Mouse (Mus musculus) spleen, adult 2 months (tissue): ENCODE results near the gene Zrsr1. TPM values are rescaled to one million over a fixed set of nuclear protein-coding genes. Genes with fewer than 3 reads are reported as not detected.

Experiments used
- DNase-seq, 2 experiments: peaks; one replicate each; pipeline versions ENCODE4 v3.0.0 to v3.0.0-alpha.2; 2012 to 2021; ENCODE audit warnings: low spot score in 2 of 2, low read depth in 1 of 2
- H3K27ac ChIP-seq: fragments of 200-500 bp; 2 replicates; pipeline ENCODE4 v1.5.1; 2012; ENCODE audit warnings: low read length, inconsistent platforms; ENCODE audit not compliant: insufficient read depth
- H3K27me3 ChIP-seq: fragments of 200-500 bp; 2 replicates; pipeline ENCODE4 v1.6.1; 2012; ENCODE audit warnings: mild to moderate bottlenecking, moderate library complexity, low read length, inconsistent platforms; ENCODE audit not compliant: control insufficient read depth, insufficient read depth
- H3K36me3 ChIP-seq: fragments of 200-500 bp; 2 replicates; pipeline ENCODE4 v1.6.1; 2012; ENCODE audit warnings: mild to moderate bottlenecking, low read length, inconsistent platforms; ENCODE audit not compliant: control insufficient read depth, insufficient read depth
- H3K4me1 ChIP-seq: fragments of 200-500 bp; 2 replicates; pipeline ENCODE4 v1.6.1; 2011; ENCODE audit warnings: inconsistent platforms; ENCODE audit not compliant: control insufficient read depth, insufficient read depth, insufficient read length
- H3K4me3 ChIP-seq: fragments of 200-500 bp; 2 replicates; pipeline ENCODE4 v1.5.1; 2011; ENCODE audit warnings: mild to moderate bottlenecking, inconsistent platforms; ENCODE audit not compliant: insufficient read depth, insufficient read length; ENCODE audit errors: extremely low read depth
- CTCF ChIP-seq: fragments of 200-500 bp; IDR thresholded peaks from 2 replicates; pipeline ENCODE4 v1.5.1; 2011; ENCODE audit warnings: mild to moderate bottlenecking, inconsistent platforms; ENCODE audit not compliant: insufficient read depth, insufficient read length, insufficient replicate concordance; ENCODE audit errors: extremely low read depth
- POLR2A ChIP-seq: fragments of 200-500 bp; IDR thresholded peaks from 2 replicates; pipeline ENCODE4 v1.6.1; 2011; ENCODE audit warnings: low read depth, low read length, inconsistent platforms
- WGBS: fragments of 180-500 bp; shearing (Covaris S2); methylation state at CpG from one replicate; pipeline ENCODE4 v1.1.7; 2018; 5-methylcytosine and 5-hydroxymethylcytosine counted together
- polyA plus RNA-seq: library from polyadenylated mRNA; depleted of rRNA; stranded (reverse); fragments of >200 nt; gene quantifications from 2 replicates; pipeline ENCODE4 v1.2.3, GENCODE M21; 2012

Gene Zrsr1
- polyA plus RNA-seq, 1 experiment, result 4.8 TPM

- Histone ChIP-seq H3K4me1 (peaks cover 2% of the 10 kb centered on the region; the same call in 1 of the 2 replicates), H3K27ac (peak within 1 kb of the TSS; percentile 77), H3K27me3 (no peaks in the 10 kb centered on the region), H3K36me3 (peaks cover 9% of the 10 kb centered on the region), H3K4me3 (peak within 1 kb of the TSS; percentile 81)
- peak; percentile 72 to 88 for DNase-seq
- TF ChIP-seq CTCF, result no peak
- TF ChIP-seq POLR2A, result no peak
- WGBS, result 1% methylated on average over 22 of the region's 22 CpGs
Measured at GRCm38 (mm10) chr11:23007481-23008180, 35.8 kb downstream of the Zrsr1 start, which contains the start of gene Fam161a. Fam161a (plus strand) TSS chr11:23007531.

GRCm38 (mm10) chr11:23008181-23008823 is 36.5 kb downstream of the Zrsr1 start:
- peaks cover 2% of the 10 kb centered on the region; the same call in 1 of the 2 replicates for H3K4me1 ChIP-seq

GRCm38 (mm10) chr11:23008824-23009200 is 37.0 kb downstream of the Zrsr1 start:
- H3K27me3 ChIP-seq, result no peaks in the 10 kb centered on the region
- peaks cover 4% of the 10 kb centered on the region for H3K36me3 ChIP-seq
- WGBS, result 39% methylated on average over 4 of the region's 4 CpGs
- no peak overlapping the region for H3K27ac ChIP-seq
- H3K4me1 ChIP-seq, result peaks cover 2% of the 10 kb centered on the region; the same call in 1 of the 2 replicates
- no peak for DNase-seq
- peak overlapping the region; percentile 81; the same call in 1 of the 2 replicates for H3K4me3 ChIP-seq
- TF ChIP-seq POLR2A, result no peak
- TF ChIP-seq CTCF, result no peak

More at GRCm38 (mm10) chr11:23008181-23008823, 36.5 kb downstream of the Zrsr1 start:
- under 1% methylated on average over 40 of the region's 40 CpGs for WGBS
- Histone ChIP-seq H3K36me3 (peaks cover 8% of the 10 kb centered on the region), H3K27ac (peak overlapping the region; percentile 77), H3K4me3 (peak overlapping the region; percentile 81), H3K27me3 (no peaks in the 10 kb centered on the region)
- DNase-seq, result peak; percentile 59 to 74
- TF ChIP-seq CTCF (no peak), POLR2A (no peak; the same call in 1 of the 2 replicates)

- no peak for TF ChIP-seq POLR2A
- TF ChIP-seq CTCF, result no peak
Measured at GRCm38 (mm10) chr11:23013096-23013495, 41.3 kb downstream of the Zrsr1 start.

GRCm38 (mm10) chr11:23013580-23014294 is 41.9 kb downstream of the Zrsr1 start:
- 97% methylated on average over 4 of the region's 4 CpGs for WGBS
- H3K36me3 ChIP-seq, result no peaks in the 10 kb centered on the region
- H3K27ac ChIP-seq, result no peak overlapping the region
- H3K4me3 ChIP-seq, result no peak overlapping the region
- no peaks in the 10 kb centered on the region for H3K27me3 ChIP-seq
- peaks cover 2% of the 10 kb centered on the region; the same call in 1 of the 2 replicates for H3K4me1 ChIP-seq
- TF ChIP-seq CTCF, result peak; percentile 23; the same call in 1 of the 2 replicates
- no peak for TF ChIP-seq POLR2A
- DNase-seq, result no peak

More at GRCm38 (mm10) chr11:23013096-23013495, 41.3 kb downstream of the Zrsr1 start:
- peaks cover 2% of the 10 kb centered on the region; the same call in 1 of the 2 replicates for H3K4me1 ChIP-seq
- H3K27ac ChIP-seq, result no peak overlapping the region
- H3K4me3 ChIP-seq, result no peak overlapping the region
- no peak for DNase-seq
- no peaks in the 10 kb centered on the region for H3K27me3 ChIP-seq
- WGBS, result 87% methylated on average over 1 of the region's 1 CpGs
- no peaks in the 10 kb centered on the region for H3K36me3 ChIP-seq

- H3K4me1 ChIP-seq, result no peaks in the 10 kb centered on the region
- TF ChIP-seq POLR2A (no peak), CTCF (no peak)
- H3K4me3 ChIP-seq, result no peak overlapping the region
- WGBS, result 86% methylated on average over 6 of the region's 6 CpGs
- DNase-seq, result no peak
- no peaks in the 10 kb centered on the region for H3K36me3 ChIP-seq
- H3K27me3 ChIP-seq, result no peaks in the 10 kb centered on the region
- no peak overlapping the region for H3K27ac ChIP-seq
Measured at GRCm38 (mm10) chr11:23014996-23015395, 43.2 kb downstream of the Zrsr1 start.
